Mouse (Mus musculus) heart, postnatal 0 days (tissue): ENCODE results near the gene Atp1a3. TPM values are rescaled to one million over a fixed set of nuclear protein-coding genes. Genes with fewer than 3 reads are reported as not detected.

ENCODE experiments used
- ATAC-seq: fragments of 200-750 bp; cut with Nextera tagmentation; 2 replicates; pipeline ENCODE4 v1.8.0; 2017; ENCODE audit warnings: low read depth, moderate number of reproducible peaks, moderate library complexity; ENCODE audit not compliant: insufficient read depth
- DNase-seq: peaks from one replicate; pipeline ENCODE4 v3.0.0-alpha.2; 2016; ENCODE audit warnings: low spot score
- H3K27ac ChIP-seq: fragments of 300-500 bp; sonication (generic); 2 replicates; pipeline ENCODE4 v1.5.1; 2014; ENCODE audit warnings: low read depth, mild to moderate bottlenecking
- H3K27me3 ChIP-seq: fragments of 300-500 bp; sonication (generic); 2 replicates; pipeline ENCODE4 v1.6.1; 2014; ENCODE audit warnings: low read length, mixed read lengths; ENCODE audit not compliant: control insufficient read depth, insufficient read depth
- H3K36me3 ChIP-seq: fragments of 300-500 bp; sonication (generic); replicated peaks from 2 replicates; pipeline ENCODE4 v1.6.1; 2014; ENCODE audit warnings: low read length, mixed read lengths; ENCODE audit not compliant: control insufficient read depth, insufficient read depth
- H3K4me1 ChIP-seq: fragments of 300-500 bp; sonication (generic); 2 replicates; pipeline ENCODE4 v1.6.1; 2014; ENCODE audit warnings: antibody characterized with exemption; ENCODE audit not compliant: control insufficient read depth, insufficient read depth
- H3K4me2 ChIP-seq: fragments of 300-500 bp; sonication (generic); 2 replicates; pipeline ENCODE4 v1.6.1; 2014; ENCODE audit warnings: low read depth, mild to moderate bottlenecking, low read length, moderate library complexity
- H3K4me3 ChIP-seq: fragments of 300-500 bp; sonication (generic); 2 replicates; pipeline ENCODE4 v1.5.1; 2014; ENCODE audit warnings: low read depth, low read length
- H3K9ac ChIP-seq: fragments of 300-500 bp; sonication (generic); replicated peaks from 2 replicates; pipeline ENCODE4 v1.6.1; 2014; ENCODE audit warnings: low read depth, low read length, mixed read lengths
- H3K9me3 ChIP-seq: fragments of 300-500 bp; sonication (generic); replicated peaks from 2 replicates; pipeline ENCODE4 v1.6.1; 2016; ENCODE audit warnings: low read length; ENCODE audit not compliant: control insufficient read depth
- CTCF ChIP-seq: IDR thresholded peaks from 2 replicates; pipeline ENCODE4 v1.5.1; 2016; ENCODE audit warnings: antibody characterized with exemption, control low read depth, low read depth
- EP300 ChIP-seq: IDR thresholded peaks from 2 replicates; pipeline ENCODE4 v1.6.1; 2016; ENCODE audit warnings: antibody characterized with exemption, low read depth
- WGBS: fragments of 180-500 bp; shearing (Covaris S2); extraction: QIAGEN DNeasy Blood & Tissue Kit; methylation state at CpG from one replicate; pipeline ENCODE4 v1.1.7; 2014; 5-methylcytosine and 5-hydroxymethylcytosine counted together
- polyA plus RNA-seq: library from polyadenylated mRNA; unstranded; fragments of >200 nt; fragmentation: Nextera tagmentation; extraction: Ambion mirVana; gene quantifications from 2 replicates; pipeline ENCODE4 v1.2.1, GENCODE M21; 2015
- total RNA-seq: library from RNA; depleted of rRNA; stranded (reverse); fragments of >200 nt; gene quantifications from 2 replicates; pipeline ENCODE4 v1.2.3, GENCODE M21; 2014; ENCODE audit warnings: low replicate concordance

Gene Atp1a3
- total and polyA plus RNA-seq, 2 experiments from 2014 or later = 0.04 to 0.12 TPM

- Histone ChIP-seq H3K9me3 (no peaks in the 10 kb centered on the region), H3K36me3 (no peaks in the 10 kb centered on the region; the same call in 1 of the 2 replicates), H3K9ac (no peak overlapping the region), H3K27ac (no peak overlapping the region), H3K4me1 (peaks cover 6% of the 10 kb centered on the region), H3K4me3 (no peak overlapping the region), H3K4me2 (no peak overlapping the region), H3K27me3 (peaks cover 87% of the 10 kb centered on the region)
- no peak for TF ChIP-seq EP300
- no peak for TF ChIP-seq CTCF
- WGBS = 31% methylated on average over 8 of the region's 8 CpGs
- DNase-seq = no peak
- no peak for ATAC-seq
Observed at GRCm38 (mm10) chr7:25007609-25008374, 2.0 kb upstream of the Atp1a3 start.

GRCm38 (mm10) chr7:25006586-25007364 lies 1.0 kb upstream of the Atp1a3 start:
- peaks cover 6% of the 10 kb centered on the region for H3K4me1 ChIP-seq
- no peak overlapping the region for H3K9ac ChIP-seq
- no peak for DNase-seq
- H3K36me3 ChIP-seq = no peaks in the 10 kb centered on the region
- H3K27ac ChIP-seq = no peak overlapping the region
- no peaks in the 10 kb centered on the region for H3K9me3 ChIP-seq
- no peak overlapping the region for H3K4me2 ChIP-seq
- 74% methylated on average over 12 of the region's 12 CpGs for WGBS
- no peak overlapping the region for H3K4me3 ChIP-seq
- H3K27me3 ChIP-seq = peaks cover 83% of the 10 kb centered on the region
- no peak for TF ChIP-seq EP300
- TF ChIP-seq CTCF = no peak
- ATAC-seq = no peak

- no peak for TF ChIP-seq CTCF
- no peak for TF ChIP-seq EP300
- peaks cover 77% of the 10 kb centered on the region for H3K27me3 ChIP-seq
- H3K4me3 ChIP-seq = no peak overlapping the region
- H3K4me1 ChIP-seq = peaks cover 6% of the 10 kb centered on the region
- no peak overlapping the region for H3K27ac ChIP-seq
- H3K9me3 ChIP-seq = no peaks in the 10 kb centered on the region
- DNase-seq = no peak
- H3K4me2 ChIP-seq = no peak overlapping the region
- H3K9ac ChIP-seq = no peak overlapping the region
- ATAC-seq = no peak
- 73% methylated on average over 3 of the region's 3 CpGs for WGBS
- H3K36me3 ChIP-seq = no peaks in the 10 kb centered on the region
Observed at GRCm38 (mm10) chr7:25006171-25006570, 413 bp upstream of the Atp1a3 start.

GRCm38 (mm10) chr7:25004806-25005205 lies 952 bp downstream of the Atp1a3 start:
- no peak overlapping the region for H3K4me3 ChIP-seq
- H3K4me2 ChIP-seq = no peak overlapping the region
- no peaks in the 10 kb centered on the region for H3K4me1 ChIP-seq
- no peak overlapping the region for H3K9ac ChIP-seq
- no peaks in the 10 kb centered on the region for H3K9me3 ChIP-seq
- no peaks in the 10 kb centered on the region for H3K36me3 ChIP-seq
- peaks cover 63% of the 10 kb centered on the region for H3K27me3 ChIP-seq
- H3K27ac ChIP-seq = no peak overlapping the region
- WGBS = 25% methylated on average over 7 of the region's 9 CpGs
- no peak for ATAC-seq
- no peak for DNase-seq
- TF ChIP-seq EP300 = no peak
- TF ChIP-seq CTCF = no peak

GRCm38 (mm10) chr7:25003820-25004388 lies 1.9 kb downstream of the Atp1a3 start:
- H3K4me3 ChIP-seq = no peak overlapping the region
- no peak overlapping the region for H3K27ac ChIP-seq
- H3K9me3 ChIP-seq = no peaks in the 10 kb centered on the region
- ATAC-seq (no peak), DNase-seq (no peak)
- no peaks in the 10 kb centered on the region for H3K4me1 ChIP-seq
- peaks cover 54% of the 10 kb centered on the region for H3K27me3 ChIP-seq
- H3K9ac ChIP-seq = no peak overlapping the region
- H3K36me3 ChIP-seq = no peaks in the 10 kb centered on the region
- TF ChIP-seq CTCF = no peak
- H3K4me2 ChIP-seq = no peak overlapping the region
- WGBS = 77% methylated on average over 8 of the region's 8 CpGs
